Mouse (Mus musculus) urinary bladder, adult 2 months (tissue): ENCODE measurements around the gene Pcsk6. TPM values are rescaled to one million over a fixed set of nuclear protein-coding genes. Genes with fewer than 3 reads are reported as not detected.
A peak's percentile ranks its signal among the peaks of the same experiment; 100 is the strongest.
"Not testable (repeated sequence)": the region's sequence is repeated elsewhere in the genome, so short reads cannot be mapped to it uniquely, and the experiment has no call there.

ENCODE experiments used
- DNase-seq: peaks from one replicate; pipeline ENCODE4 v3.0.0; 2022; ENCODE audit warnings: low spot score
- polyA plus RNA-seq: library from polyadenylated mRNA; depleted of rRNA; stranded (reverse); fragments of >200 nt; gene quantifications from 2 replicates; pipeline ENCODE4 v1.2.3, GENCODE M21; 2012; rRNA removed

Gene Pcsk6
- polyA plus RNA-seq = 5.7 and 6.5 TPM in 2 replicates

- peak; percentile 45 for DNase-seq
Observed at GRCm38 (mm10) chr7:65861591-65862472, at the start of gene Pcsk6. TSS of gene Pcsk6 (plus strand) at chr7:65861734.

- DNase-seq = no peak
Observed at GRCm38 (mm10) chr7:65813611-65814212, 47.8 kb upstream of the Pcsk6 start.

DNA sequence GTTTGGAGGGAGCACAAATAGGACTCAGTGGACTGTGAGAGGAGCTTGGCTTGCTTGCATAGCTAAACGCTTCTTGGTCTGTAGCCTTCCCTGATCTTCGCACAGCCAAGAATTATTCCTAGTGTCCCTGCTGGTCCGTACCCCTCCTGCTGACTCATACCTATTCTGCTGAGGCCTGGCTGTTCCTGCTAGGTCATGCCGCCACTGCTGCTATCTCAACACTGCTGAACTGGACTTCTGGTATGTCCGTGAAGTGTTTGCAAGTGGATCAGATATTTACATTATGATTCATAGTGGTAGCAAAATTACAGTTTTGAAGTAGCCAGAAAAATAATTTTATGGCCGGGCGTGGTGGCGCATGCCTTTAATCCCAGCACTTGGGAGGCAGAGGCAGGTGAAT lies 44.0 kb upstream of the Pcsk6 start:
- DNase-seq = no peak

GRCm38 (mm10) chr7:65820391-65820790 lies 41.1 kb upstream of the Pcsk6 start:
- DNase-seq = no peak

DNA sequence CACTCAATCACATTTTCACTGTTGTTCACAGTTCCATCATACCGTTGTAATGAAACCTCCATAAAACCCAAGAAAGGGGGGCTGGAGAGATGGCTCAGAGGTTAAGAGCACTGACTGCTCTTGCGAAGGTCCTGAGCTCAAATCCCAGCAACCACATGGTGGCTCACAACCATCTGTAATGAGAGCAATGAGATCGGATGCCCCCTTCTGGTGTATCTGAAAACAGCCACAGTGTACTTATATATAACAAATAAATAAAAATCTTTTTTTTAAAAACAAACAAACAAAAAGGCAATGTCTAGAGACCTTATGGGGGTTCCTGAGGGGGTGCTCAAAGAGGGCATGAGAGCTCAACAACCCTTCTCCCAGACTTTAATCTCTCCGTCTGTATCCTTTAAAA lies 39.6 kb upstream of the Pcsk6 start:
- DNase-seq = not testable (repeated sequence)

DNA sequence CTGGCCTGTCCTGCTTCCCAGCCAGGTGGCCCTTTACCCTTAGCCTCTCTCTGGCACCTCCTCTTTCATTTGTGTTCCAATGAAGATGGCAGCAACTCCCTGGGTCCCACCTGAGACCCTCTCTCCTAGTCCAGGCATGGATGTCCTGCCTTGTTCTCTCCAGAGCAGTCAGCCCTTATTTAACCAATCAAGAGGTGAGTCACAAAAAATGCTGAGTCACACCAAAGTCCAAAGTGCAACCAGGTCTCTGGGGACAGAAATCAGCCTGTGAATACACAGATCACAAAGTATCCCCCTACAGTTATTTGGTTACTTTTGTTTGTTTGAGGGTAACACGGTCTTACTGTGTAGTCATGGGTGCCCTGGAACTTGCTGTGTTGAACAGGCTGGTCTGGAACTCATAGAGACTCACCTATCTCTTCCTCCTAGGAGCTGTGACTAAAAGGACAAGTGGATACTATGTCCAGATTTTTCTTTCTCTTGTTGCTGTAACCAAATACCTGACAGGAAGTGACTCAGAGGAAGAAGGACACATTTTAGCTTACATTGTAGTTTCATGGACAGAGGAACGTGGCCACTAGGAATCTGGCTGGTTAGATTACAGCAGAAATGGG lies 38.9 kb upstream of the Pcsk6 start:
- no peak for DNase-seq

- DNase-seq = no peak
Observed at GRCm38 (mm10) chr7:65839756-65840155, 21.8 kb upstream of the Pcsk6 start.

DNA sequence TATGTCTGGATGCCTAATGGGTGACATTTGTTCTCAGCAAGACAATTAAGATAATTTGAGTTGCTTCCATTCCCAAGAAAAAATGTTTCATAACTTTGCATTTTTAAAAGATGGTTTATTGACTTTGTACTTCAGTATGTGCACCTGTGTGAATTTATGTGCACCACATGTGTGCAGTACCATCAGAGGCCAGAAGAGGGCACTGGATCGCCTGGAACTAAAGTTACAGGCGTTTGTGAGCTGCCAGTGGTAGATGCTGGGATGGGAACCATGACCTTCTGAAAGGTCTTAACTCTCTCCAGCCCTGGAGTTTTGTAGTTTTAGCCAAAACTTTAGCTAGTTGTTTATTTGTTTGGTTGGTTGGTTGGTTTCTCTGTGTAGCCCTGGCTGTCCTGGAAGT lies 18.3 kb upstream of the Pcsk6 start:
- no peak for DNase-seq

- no peak for DNase-seq
Observed at GRCm38 (mm10) chr7:65860981-65861380, 553 bp upstream of the Pcsk6 start.

GRCm38 (mm10) chr7:65862473-65863176 lies 1.1 kb downstream of the Pcsk6 start:
- peak; percentile 24 for DNase-seq

- no peak for DNase-seq
Observed at GRCm38 (mm10) chr7:65869173-65869572, 7.6 kb downstream of the Pcsk6 start.

DNA sequence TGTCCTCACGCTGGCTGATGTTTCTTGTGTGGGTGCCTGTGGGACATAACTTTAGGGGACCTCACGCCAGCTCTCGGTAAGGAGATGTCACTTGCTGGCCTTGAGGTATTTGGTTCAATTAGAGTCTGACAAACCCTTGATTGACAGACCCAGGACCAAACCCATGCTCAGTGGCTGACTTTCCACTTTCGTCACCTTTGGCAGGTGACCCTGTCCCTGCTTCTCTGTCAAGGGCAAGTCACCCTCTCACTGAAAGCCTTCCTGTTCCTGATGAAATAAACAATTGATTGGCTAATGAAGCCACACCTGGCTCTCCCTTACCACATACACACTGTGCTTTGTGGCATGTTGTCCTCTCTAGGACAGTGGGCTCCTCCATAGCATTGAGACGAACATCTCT lies 8.3 kb downstream of the Pcsk6 start:
- no peak for DNase-seq

DNA sequence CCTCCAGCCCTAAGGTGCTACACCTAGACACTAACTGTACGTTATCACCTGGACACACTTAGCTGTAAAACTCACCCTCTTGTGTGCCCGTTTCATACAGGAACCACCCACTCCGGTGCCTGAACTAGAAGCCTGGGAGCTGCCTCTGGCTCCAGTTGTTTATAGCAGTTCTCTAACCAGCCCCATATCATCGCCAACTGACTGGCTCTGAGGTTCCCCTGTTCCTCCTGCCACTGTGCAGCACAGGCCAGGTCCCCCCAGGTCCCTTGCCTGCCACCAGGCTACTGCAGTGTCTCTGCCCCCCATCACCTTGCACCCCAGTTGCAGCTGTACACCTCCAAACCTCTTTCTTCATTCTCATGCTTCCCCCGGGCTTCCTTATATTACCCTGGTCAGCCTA lies 8.7 kb downstream of the Pcsk6 start:
- no peak for DNase-seq

- DNase-seq = no peak
Observed at GRCm38 (mm10) chr7:65870928-65871580, 9.5 kb downstream of the Pcsk6 start.

DNA sequence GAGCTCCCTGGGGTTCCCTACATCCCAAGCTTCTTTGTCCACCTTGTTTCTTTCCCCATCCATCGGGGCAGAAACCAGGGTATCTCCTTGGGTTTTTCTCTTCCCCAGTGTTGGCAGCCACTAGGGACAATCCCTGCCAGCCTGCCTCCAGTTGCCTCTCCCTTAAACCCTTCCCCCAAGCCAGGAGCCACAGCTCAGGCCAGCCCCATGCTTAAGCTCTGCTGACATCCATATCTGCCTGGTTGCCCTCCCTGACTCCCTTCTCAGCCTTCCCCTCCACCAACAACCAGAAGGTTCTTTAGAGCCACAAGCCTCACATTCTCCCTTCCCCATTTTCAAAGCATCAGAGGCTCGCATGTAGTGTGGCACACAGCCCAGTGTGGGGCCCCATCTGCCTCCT lies 10.3 kb downstream of the Pcsk6 start:
- DNase-seq = no peak

DNA sequence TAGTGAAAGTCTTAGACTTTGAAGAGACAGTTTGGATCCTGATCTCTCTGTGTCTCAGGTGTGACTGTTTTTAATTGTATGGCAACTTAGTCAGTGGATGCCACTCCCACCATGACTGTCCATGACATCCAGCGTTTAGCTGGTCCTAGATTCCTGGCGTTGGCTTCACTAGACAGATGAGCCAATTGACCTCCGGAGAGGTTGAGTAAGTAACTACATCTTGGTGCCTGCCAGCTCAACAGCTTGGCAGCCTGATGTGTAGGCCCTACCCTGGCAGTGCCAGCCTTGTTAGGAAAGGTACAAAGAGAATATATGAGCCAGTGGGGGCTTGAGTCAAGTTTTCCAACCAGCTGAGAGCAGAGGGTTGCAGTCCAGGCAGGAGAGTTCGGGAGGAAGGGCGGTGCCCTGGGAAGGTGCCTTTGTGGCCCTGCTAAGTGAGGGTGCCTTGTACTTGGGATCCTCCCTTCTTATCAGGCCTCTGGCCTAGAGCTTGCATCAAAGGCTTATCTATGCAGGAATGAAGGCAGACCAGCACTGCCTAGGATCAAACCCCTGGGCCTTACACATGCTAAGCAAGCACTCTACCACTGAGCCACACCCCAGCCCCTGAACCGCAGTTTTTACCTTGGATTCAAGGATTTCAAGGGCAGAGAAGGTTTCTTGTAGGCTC lies 11.8 kb downstream of the Pcsk6 start:
- no peak for DNase-seq

DNA sequence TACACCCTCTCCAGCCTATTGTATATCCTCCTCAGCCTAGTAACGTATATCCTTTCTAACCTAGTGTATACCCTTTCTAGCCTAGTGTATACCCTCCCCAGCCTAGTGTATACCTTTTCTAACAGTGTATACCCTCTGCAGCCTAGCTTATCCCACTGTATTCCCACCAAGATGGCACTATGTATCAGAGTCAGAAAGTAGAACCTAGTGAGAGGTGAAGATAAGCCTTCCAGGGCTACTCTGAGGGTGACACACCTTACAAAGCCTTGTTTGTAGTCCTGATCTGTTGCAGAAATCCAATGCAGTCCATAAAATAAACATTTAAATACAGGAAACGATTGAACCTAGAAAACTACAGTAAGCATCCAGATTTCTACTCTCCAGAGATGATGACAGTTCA lies 12.4 kb downstream of the Pcsk6 start:
- no peak for DNase-seq

DNA sequence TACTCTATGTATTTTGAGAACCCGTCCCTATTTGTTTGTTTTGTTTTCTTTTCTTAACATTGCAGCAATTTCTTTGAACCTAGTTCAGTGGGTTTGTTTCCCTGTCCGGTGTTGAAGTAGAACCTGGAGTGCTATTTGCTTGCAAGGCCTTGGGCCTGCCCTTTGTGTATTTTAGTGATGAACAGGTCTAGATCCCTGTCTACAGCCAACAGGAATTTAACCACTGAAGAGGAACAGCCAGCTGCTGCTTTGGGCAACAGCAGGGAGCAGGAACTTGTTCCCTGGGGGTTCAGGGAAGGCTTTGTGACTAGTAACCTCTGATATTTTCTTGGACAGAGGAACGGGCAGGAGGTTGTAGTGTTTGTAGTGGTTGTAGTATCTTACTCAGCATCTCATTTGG lies 15.1 kb downstream of the Pcsk6 start:
- no peak for DNase-seq

DNA sequence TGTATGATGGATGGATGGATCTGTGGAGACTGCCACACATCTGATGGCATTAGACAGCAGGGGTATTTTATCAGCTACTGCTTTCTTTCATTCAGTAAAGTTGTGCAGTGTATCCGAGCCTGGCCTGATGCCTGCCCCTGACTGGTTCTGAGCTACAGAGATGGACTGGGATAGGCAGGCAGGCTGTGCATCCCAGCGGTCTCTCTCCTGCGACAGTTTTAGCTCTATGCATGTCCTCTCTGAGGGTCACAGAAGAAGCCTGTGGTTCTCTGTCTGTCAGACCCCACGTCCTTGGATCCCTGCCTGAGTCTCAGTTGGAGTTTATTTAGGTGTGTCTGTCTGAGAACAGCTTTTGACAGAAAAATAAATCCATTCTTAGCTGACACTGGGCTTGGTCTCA lies 16.7 kb downstream of the Pcsk6 start:
- DNase-seq = no peak

DNA sequence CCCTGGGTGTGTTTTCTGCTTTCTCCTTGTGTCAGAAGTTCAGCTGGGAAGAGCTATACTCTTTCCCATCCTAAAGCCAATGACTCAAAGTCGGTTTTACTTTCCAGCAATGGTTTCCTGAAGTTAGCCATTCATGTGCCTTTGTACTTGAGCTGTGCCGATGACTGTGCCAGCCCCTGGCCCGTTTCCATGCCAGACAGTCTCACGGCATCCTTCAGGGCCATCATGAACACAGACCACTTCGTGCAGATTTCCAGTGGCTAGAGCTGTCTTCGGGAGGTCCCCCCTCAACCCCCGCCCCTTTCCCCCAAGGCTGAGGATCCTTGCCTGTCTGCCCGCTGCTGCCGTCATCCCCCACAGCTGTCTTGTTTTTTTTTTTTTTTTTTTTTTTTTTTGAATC lies 17.8 kb downstream of the Pcsk6 start:
- no peak for DNase-seq

DNA sequence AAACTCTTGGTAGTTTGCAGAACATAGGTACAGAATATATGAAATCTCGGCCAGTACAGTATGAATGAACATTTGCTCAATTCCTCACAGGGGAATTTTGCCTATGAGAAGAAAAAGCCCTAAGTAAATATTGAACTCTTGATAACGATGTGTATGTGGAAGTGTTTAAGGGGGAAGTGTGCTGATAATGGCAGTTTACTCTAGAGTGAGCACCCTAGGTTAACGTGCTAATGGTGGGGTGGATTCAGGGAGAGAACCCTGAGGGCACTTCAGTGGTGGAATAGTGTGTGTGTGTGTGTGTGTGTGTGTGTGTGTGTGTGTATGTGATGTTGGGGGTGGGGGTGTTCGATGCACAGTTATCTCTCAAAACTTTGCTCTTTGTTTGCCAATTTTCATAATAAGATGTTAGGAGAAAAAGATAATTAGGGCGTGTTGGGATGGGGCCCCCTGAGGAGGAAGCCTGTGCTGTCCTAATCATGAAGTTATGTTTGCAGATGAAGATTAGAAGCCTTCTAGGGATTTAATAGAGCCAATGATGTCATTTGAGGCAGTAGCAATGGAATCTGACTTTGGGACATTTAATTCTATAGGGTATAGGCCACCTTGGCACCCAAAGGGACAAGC lies 19.2 kb downstream of the Pcsk6 start:
- no peak for DNase-seq
